In genomic region chr6:84328030-84328390, GRCm38 (mm10) we compare ENCODE assay signal across 20 mouse cellular contexts.
DNase-seq lines count a peak whose midpoint lies in the region; ATAC-seq and TF ChIP-seq lines count a peak whose summit lies in the region.
"Had no signal": no experiment of that assay in that cellular context is flagged by ENCODE, and none has a peak within 500 bp of the region (broad histone marks: within the 10 kb centered on the region; RNA-seq: fewer than 3 reads in every experiment).

No protein-coding gene starts in this region.

- peak; percentile 6; the same call in 1 of the 2 replicates for ATAC-seq in lung, postnatal 0 days
- peak; percentile 92 for ATAC-seq in liver, embryonic 13.5 days (ENCODE audit: low read depth)
- ATAC-seq: forebrain, embryonic 16.5 days had no signal

- H3K9me3 ChIP-seq in lung, postnatal 0 days (ENCODE audit: low read length): no peaks in the 10 kb centered on the region
- H3K9me3 ChIP-seq in liver, embryonic 13.5 days (replicated peaks): no peaks in the 10 kb centered on the region
- H3K9me3 ChIP-seq: heart, embryonic 15.5 days; hindbrain, embryonic 10.5 days; midbrain, embryonic 12.5 days had no signal

- H3K9ac ChIP-seq in lung, postnatal 0 days (replicated peaks; ENCODE audit: low read depth): no peak overlapping the region
- H3K9ac ChIP-seq in liver, embryonic 13.5 days: peak overlapping the region; percentile 39
- H3K9ac ChIP-seq: heart, embryonic 15.5 days; limb, embryonic 12.5 days; midbrain, embryonic 12.5 days had no signal

- H3K27ac ChIP-seq in lung, postnatal 0 days (ENCODE audit: low read length): peak overlapping the region; percentile 51; the same call in 1 of the 2 replicates
- peak overlapping the region; percentile 83 for H3K27ac ChIP-seq in liver, embryonic 13.5 days
- H3K27ac ChIP-seq: embryonic facial prominence, embryonic 10.5 days; gastrocnemius, adult 2 months; heart, embryonic 15.5 days; hindbrain, embryonic 10.5 days; limb, embryonic 12.5 days; midbrain, embryonic 12.5 days had no signal

- 43% methylated on average over 3 of the region's 3 CpGs for WGBS in lung, postnatal 0 days
- 10% methylated on average over 3 of the region's 3 CpGs for WGBS in liver, embryonic 13.5 days (ENCODE audit: insufficient replicate concordance)

- TF ChIP-seq CTCF in lung, postnatal 0 days (IDR thresholded peaks at IDR 0.05): no peak

- TF ChIP-seq EP300 in lung, postnatal 0 days (IDR thresholded peaks at IDR 0.05): no peak

- H3K27me3 ChIP-seq in lung, postnatal 0 days (replicated peaks; ENCODE audit: insufficient read depth, low read length): no peaks in the 10 kb centered on the region
- peaks cover 14% of the 10 kb centered on the region for H3K27me3 ChIP-seq in liver, embryonic 13.5 days
- H3K27me3 ChIP-seq: limb, embryonic 12.5 days had no signal

- no peaks in the 10 kb centered on the region for H3K36me3 ChIP-seq in lung, postnatal 0 days (ENCODE audit: insufficient read depth, low read length)
- H3K36me3 ChIP-seq in liver, embryonic 13.5 days: no peaks in the 10 kb centered on the region
- H3K36me3 ChIP-seq: embryonic facial prominence, embryonic 10.5 days; heart, embryonic 15.5 days; hindbrain, embryonic 10.5 days; limb, embryonic 12.5 days; midbrain, embryonic 12.5 days had no signal

- peaks cover 2% of the 10 kb centered on the region; the same call in 1 of the 2 replicates for H3K4me1 ChIP-seq in lung, postnatal 0 days (ENCODE audit: insufficient read depth, low read depth, low read length)
- peaks cover 34% of the 10 kb centered on the region for H3K4me1 ChIP-seq in liver, embryonic 13.5 days (replicated peaks)
- H3K4me1 ChIP-seq: embryonic facial prominence, embryonic 10.5 days; midbrain, embryonic 12.5 days had no signal

- H3K4me2 ChIP-seq in lung, postnatal 0 days (replicated peaks; ENCODE audit: low read depth, low read length): no peak overlapping the region
- H3K4me2 ChIP-seq in liver, embryonic 13.5 days: peak overlapping the region; percentile 51
- H3K4me2 ChIP-seq: heart, embryonic 15.5 days; limb, embryonic 12.5 days; midbrain, embryonic 12.5 days had no signal

- H3K4me3 ChIP-seq in lung, postnatal 0 days (ENCODE audit: low read depth, low read length): no peak overlapping the region
- H3K4me3 ChIP-seq in liver, embryonic 13.5 days (replicated peaks): peak overlapping the region; percentile 27; the same call in 1 of the 2 replicates
- H3K4me3 ChIP-seq: embryonic facial prominence, embryonic 10.5 days; gastrocnemius, adult 2 months; heart, embryonic 15.5 days; hindbrain, embryonic 10.5 days; limb, embryonic 12.5 days; midbrain, embryonic 12.5 days had no signal

- no peak for DNase-seq in lung, postnatal 0 days (ENCODE audit: low spot score)
- DNase-seq in lung, postnatal 10 days: no peak
- peak; percentile 62 for DNase-seq in c-Kit-positive CD71-positive TER-119-positive erythroid progenitor cells, embryonic 14.5 days (ENCODE audit: low spot score)
- peak; percentile 62 for DNase-seq in liver, embryonic 13.5 days
- DNase-seq in ovary, adult 18-20 months (ENCODE audit: low spot score): no peak
- no peak for DNase-seq in right cerebral cortex, postnatal 4 days
- DNase-seq in right cerebral cortex, postnatal 14 days: no peak
- DNase-seq: cerebellum, adult 18-20 months; cerebellum, postnatal 36 days; gastrocnemius, adult 2 months; kidney, adult 2 months; kidney, postnatal 14 days; spleen, adult 18-20 months; thymus, postnatal 36 days had no signal

Comparison
In these comparisons a context has a peak if more than half of its experiments do, and no peak if none do; other contexts are left out.
1. DNase-seq: peak in c-Kit-positive CD71-positive TER-119-positive erythroid progenitor cells, embryonic 14.5 days (single experiment) and liver, embryonic 13.5 days (single experiment); none in lung, postnatal 0 days (single experiment), lung, postnatal 10 days (single experiment), ovary, adult 18-20 months (single experiment), right cerebral cortex, postnatal 4 days (single experiment) and right cerebral cortex, postnatal 14 days (single experiment).